Mouse (Mus musculus) G1E-ER4 (cell line): ENCODE measurements around the gene E130218I03Rik. TPM values are rescaled to one million over a fixed set of nuclear protein-coding genes. Genes with fewer than 3 reads are reported as not detected.

Source experiments
- GATA1 ChIP-seq: IDR thresholded peaks from one replicate; pipeline ENCODE4 v1.8.0; 2012; ENCODE audit warnings: low read length, inconsistent platforms
- polyA plus RNA-seq: library from polyadenylated mRNA; stranded (reverse); fragments of >175 nt; gene quantifications from 2 replicates; pipeline ENCODE4 v1.2.3, GENCODE M21; 2012

Gene E130218I03Rik
- polyA plus RNA-seq, 1 experiment, result 0.05 TPM

DNA sequence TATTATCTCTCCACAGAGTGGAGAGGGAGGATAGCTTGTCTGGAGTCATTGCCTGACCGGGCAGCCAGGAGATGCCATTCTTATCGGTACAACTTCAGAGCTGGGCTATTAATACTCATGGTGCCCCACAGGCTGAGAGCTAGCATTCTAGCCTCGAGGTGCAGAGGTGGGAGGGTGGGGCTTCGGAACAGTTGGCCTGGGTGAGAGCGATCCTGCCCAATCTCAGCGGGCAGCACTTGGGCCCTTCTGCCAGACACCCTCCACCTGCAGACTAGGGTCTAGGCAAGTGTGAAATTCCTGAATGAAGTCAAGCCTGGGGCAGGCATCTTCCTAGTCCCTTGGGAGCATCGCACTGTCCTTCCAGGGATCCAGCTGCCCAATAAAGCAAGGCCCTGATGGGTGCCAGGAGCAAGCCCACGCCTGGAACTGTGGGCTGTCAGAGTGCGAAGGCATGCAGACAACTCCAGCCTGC, 50.3 kb downstream of the E130218I03Rik start:
- TF ChIP-seq GATA1, result no peak

Other genes with a start within 250 kb of the E130218I03Rik start
- gene Dhdds, start 242.7 kb upstream of the E130218I03Rik start, polyA plus RNA-seq, result 24.0 and 27.2 TPM in 2 replicates
- gene Lin28a, start 224.8 kb upstream of the E130218I03Rik start, polyA plus RNA-seq, result not detected in 2 replicates
- gene Zfp683, start 189.8 kb upstream of the E130218I03Rik start, polyA plus RNA-seq, result not detected in 2 replicates
- gene Crybg2, start 182.8 kb upstream of the E130218I03Rik start, polyA plus RNA-seq, result 0.13 TPM in 2 replicates
- 0.18 TPM in 1 of 2 replicates, not detected in the other for gene Cd52, start 148.6 kb upstream of the E130218I03Rik start, polyA plus RNA-seq
- 6.2 and 11.1 TPM in 2 replicates for gene Ubxn11, start 141.1 kb upstream of the E130218I03Rik start, polyA plus RNA-seq
- 86.9 and 168 TPM in 2 replicates for gene Sh3bgrl3, start 114.9 kb upstream of the E130218I03Rik start, polyA plus RNA-seq
- 35.7 and 85.6 TPM in 2 replicates for gene Cep85, start 56.5 kb upstream of the E130218I03Rik start, polyA plus RNA-seq
- not detected in 2 replicates for gene Gm7534, start 40.7 kb upstream of the E130218I03Rik start, polyA plus RNA-seq
- not detected in 2 replicates for gene Catsper4, start 16.3 kb upstream of the E130218I03Rik start, polyA plus RNA-seq
- not detected in 2 replicates for gene Cnksr1, start 5.3 kb upstream of the E130218I03Rik start, polyA plus RNA-seq
- 58.7 and 64.4 TPM in 2 replicates for gene Zfp593, start 1.9 kb downstream of the E130218I03Rik start, polyA plus RNA-seq
- not detected in 2 replicates for gene Gm30191, start 3.3 kb downstream of the E130218I03Rik start, polyA plus RNA-seq
- gene Grrp1, start 10.4 kb downstream of the E130218I03Rik start, polyA plus RNA-seq, result not detected in 2 replicates
- gene Pdik1l, start 44.2 kb downstream of the E130218I03Rik start, polyA plus RNA-seq, result 4.3 and 4.6 TPM in 2 replicates
- gene Trim63, start 71.5 kb downstream of the E130218I03Rik start, polyA plus RNA-seq, result not detected in 2 replicates
- 0.25 and 0.57 TPM in 2 replicates for gene Slc30a2, start 99.5 kb downstream of the E130218I03Rik start, polyA plus RNA-seq
- gene Extl1, start 140.2 kb downstream of the E130218I03Rik start, polyA plus RNA-seq, result not detected in 2 replicates
- gene Pafah2, start 152.7 kb downstream of the E130218I03Rik start, polyA plus RNA-seq, result 26.9 and 28.3 TPM in 2 replicates
- 44.5 and 202 TPM in 2 replicates for gene Stmn1, start 224.7 kb downstream of the E130218I03Rik start, polyA plus RNA-seq